Mouse (Mus musculus): Measurements from ENCODE around the gene Nfyc. TPM values are rescaled to one million over a fixed set of nuclear protein-coding genes. Genes with fewer than 3 reads are reported as not detected.

Gene Nfyc
- polyA plus RNA-seq (2015; fragmentation: Nextera tagmentation; extraction: Ambion mirVana) = 98.2 and 106 TPM in 2 replicates

DNA sequence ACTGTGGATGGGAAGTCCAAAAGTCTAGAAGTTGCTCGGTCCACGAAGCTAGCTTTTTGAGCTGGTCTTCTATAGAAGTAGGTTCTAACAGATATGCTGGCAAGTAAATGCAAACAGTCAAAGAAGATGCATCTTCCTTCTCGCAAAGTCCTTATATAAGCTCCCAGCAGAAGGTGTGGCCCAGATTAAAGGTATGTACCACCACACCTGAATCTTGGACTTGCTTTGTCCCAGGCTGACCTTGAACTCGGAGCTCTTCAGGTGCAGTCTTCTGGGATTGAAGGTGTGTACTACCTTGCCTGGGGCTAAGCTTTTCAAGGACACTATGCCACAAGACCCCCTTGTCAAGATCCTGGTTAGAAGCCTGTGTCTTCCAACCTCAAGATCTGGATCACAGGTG, at the start of gene Nfyc:
Gene Nfyc (minus strand): TSS at position 101 of the 400 bp plus-strand sequence.
- no peak within 1 kb of the TSS for H3K27ac ChIP-seq
- H3K9me3 ChIP-seq (replicated peaks) = no peaks in the 10 kb centered on the region
- no peaks in the 10 kb centered on the region for H3K4me1 ChIP-seq
- WGBS = 86% methylated on average over 4 of the region's 4 CpGs
- H3K4me3 ChIP-seq = no peak within 1 kb of the TSS
- ATAC-seq = no peak
- no peak within 1 kb of the TSS for H3K4me2 ChIP-seq
- peaks cover 2% of the 10 kb centered on the region; the same call in 1 of the 2 replicates for H3K27me3 ChIP-seq
- H3K9ac ChIP-seq = no peak within 1 kb of the TSS
- no peaks in the 10 kb centered on the region for H3K36me3 ChIP-seq (ENCODE audit: poor library complexity, severe bottlenecking)

DNA sequence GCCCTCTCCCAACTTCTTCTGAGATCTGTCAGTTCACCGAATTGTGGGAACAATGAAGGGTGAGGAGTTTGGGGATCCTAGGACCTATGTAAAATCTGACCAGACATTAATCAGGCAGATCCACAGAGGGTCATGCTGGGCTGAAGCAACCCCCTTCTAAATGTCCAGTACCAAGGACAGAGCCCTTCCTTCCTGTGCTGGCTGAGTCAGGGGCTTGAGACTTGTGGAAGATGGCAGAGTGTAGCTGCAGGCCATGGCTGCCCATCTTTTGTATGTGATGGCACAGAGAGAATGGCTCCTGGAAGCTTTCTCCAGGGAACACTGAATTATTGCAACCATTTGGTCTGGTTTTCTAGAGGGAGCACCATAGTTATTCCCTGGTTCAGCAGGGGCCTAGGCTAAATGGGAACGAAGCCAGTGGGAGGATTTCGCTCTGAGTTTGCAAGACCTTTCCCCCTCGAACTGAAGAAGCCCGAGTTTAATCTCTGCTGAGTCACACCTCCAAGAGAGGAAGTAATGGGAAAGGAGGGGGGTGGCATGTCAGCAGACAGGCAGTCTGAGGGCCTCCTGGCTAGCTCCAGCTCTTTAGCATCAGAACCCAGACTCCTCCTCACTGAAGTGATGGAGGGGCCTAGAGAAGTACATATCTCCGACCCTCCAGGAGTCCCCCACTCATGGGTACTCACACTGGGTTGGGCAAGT, 49.5 kb upstream of the Nfyc start:
- Histone ChIP-seq H3K9me3 (replicated peaks) (no peaks in the 10 kb centered on the region), H3K4me1 (peaks cover 53% of the 10 kb centered on the region), H3K4me2 (no peak overlapping the region), H3K27me3 (no peaks in the 10 kb centered on the region), H3K27ac (no peak overlapping the region), H3K4me3 (no peak overlapping the region), H3K36me3 (ENCODE audit: poor library complexity, severe bottlenecking) (no peaks in the 10 kb centered on the region), H3K9ac (no peak overlapping the region)
- WGBS = 57% methylated on average over 6 of the region's 6 CpGs
- no peak for ATAC-seq

DNA sequence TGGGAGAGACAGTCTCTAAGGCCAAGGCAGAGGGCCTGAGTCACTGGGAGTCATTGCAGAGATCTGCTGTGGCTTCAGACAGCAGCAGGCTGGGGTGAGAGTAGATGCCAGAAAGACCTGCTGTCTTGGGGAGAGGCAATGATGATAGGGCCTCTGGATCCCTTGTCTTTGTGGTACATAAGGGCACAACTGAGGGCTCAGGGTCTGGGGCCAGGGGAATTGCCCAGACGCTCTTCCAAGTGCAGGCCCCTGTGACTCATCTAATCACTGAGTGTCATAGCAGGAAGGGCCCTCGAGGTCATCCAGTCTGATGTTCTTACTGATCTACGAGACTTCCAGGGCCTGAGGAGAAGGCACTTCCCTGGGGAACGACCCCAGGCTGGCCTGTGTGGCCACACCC, 48.0 kb upstream of the Nfyc start:
- H3K9me3 ChIP-seq (replicated peaks) = no peaks in the 10 kb centered on the region
- WGBS = 60% methylated on average over 4 of the region's 4 CpGs
- no peak overlapping the region; the same call in 1 of the 2 replicates for H3K27ac ChIP-seq
- no peak for ATAC-seq
- no peaks in the 10 kb centered on the region for H3K36me3 ChIP-seq (ENCODE audit: poor library complexity, severe bottlenecking)
- peaks cover 44% of the 10 kb centered on the region for H3K4me1 ChIP-seq
- H3K9ac ChIP-seq = no peak overlapping the region
- no peaks in the 10 kb centered on the region for H3K27me3 ChIP-seq
- no peak overlapping the region for H3K4me3 ChIP-seq
- no peak overlapping the region for H3K4me2 ChIP-seq

DNA sequence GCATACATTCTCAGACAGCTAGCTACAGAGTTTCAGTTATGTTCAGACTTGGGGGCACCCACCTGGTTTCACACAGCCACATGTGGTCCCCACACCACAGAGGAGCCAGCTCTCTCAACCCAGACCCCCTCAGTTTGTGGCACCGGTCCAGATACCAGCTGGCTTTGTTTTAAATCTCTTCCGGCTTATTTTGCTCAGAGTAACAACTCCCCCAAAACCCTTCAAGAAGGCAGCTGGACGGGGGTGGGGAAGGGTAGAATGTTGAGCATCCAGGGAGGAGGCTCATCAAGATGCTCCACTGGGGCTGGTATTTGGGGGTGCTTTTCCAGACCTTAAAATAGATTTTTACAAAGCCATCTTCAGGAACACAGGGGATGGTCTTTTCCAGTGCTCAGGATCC, 47.4 kb upstream of the Nfyc start:
- Histone ChIP-seq H3K9ac (no peak overlapping the region), H3K27ac (no peak overlapping the region), H3K9me3 (replicated peaks) (no peaks in the 10 kb centered on the region), H3K4me2 (no peak overlapping the region), H3K27me3 (no peaks in the 10 kb centered on the region), H3K4me3 (no peak overlapping the region), H3K4me1 (peaks cover 44% of the 10 kb centered on the region), H3K36me3 (ENCODE audit: poor library complexity, severe bottlenecking) (no peaks in the 10 kb centered on the region)
- ATAC-seq = no peak
- WGBS = 58% methylated on average over 3 of the region's 3 CpGs

DNA sequence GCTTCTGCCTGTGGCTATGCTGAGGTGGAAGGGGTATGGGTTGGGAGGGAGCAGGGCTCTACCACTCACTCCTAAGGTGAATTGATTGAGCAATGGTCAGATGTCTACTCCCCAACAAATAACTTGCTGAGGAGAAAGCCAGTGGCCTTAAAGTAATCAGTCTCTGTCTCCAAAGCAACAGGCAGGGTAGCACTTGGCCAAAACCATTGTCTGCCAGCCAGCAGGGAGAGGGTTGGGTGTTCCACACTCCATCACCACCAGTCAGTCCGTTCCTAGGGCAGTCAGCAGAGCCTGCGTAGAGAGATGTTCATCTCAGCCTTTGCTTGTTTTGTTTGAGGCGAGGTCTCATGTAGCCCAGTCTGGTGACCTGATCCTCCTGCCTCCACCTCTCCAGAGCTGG, 44.6 kb upstream of the Nfyc start:
- Histone ChIP-seq H3K4me1 (peaks cover 22% of the 10 kb centered on the region), H3K9me3 (replicated peaks) (no peaks in the 10 kb centered on the region), H3K4me3 (no peak overlapping the region), H3K27ac (no peak overlapping the region), H3K27me3 (no peaks in the 10 kb centered on the region), H3K36me3 (ENCODE audit: poor library complexity, severe bottlenecking) (no peaks in the 10 kb centered on the region), H3K4me2 (no peak overlapping the region), H3K9ac (no peak overlapping the region)
- 83% methylated on average over 3 of the region's 3 CpGs for WGBS
- no peak for ATAC-seq

DNA sequence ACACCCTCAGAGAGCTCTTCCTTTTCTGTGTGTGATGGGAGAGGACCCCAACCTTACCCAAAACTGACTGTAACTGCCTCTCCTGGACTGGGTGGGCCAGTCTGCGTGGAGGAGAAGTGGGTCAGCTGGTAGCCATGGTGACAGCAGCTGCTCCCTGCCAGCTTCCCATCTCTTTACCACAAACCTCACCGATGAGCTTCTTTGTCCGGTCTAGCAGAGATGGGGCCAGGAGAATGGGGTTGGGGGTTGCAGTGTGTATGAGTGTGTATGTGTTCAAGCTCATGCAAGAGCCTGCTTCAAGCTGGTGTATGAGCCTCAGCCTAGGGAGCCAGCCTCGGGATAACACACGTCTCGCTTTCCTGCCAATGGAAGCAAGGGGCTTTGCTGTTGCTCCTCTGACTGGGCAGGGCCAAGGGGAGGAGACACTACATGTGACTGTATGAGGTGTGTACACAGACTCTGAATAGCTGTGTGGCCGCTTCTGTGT, 38.9 kb upstream of the Nfyc start:
- H3K4me2 ChIP-seq = no peak overlapping the region
- WGBS = 33% methylated on average over 7 of the region's 7 CpGs
- 0 out of 2 replicates have a peak overlapping the region, but pooled peaks have one; percentile 21 for H3K9ac ChIP-seq

DNA sequence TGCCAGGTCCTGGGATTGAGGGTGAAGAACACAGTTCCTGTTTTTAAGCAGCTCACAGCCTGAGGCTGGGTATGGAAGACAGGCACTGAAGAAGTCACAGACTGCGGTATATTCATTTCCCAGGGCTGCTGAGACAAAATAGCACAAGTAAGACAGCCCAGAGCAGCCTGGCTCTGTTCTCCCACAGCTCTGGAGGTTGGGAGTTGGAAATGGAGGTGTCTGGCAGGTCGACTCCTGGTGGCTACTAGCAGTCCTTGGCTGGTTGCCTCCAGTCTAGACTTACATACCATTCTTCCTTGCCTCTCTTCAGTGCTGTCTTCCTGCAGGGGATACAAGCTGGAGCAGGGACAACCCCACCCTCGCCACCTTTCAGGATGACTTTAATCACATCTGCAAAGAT, 37.6 kb upstream of the Nfyc start:
- no peak overlapping the region for H3K9ac ChIP-seq
- WGBS = 79% methylated on average over 3 of the region's 3 CpGs

More for the DNA sequence above, 38.9 kb upstream of the Nfyc start:
- Histone ChIP-seq H3K36me3 (ENCODE audit: poor library complexity, severe bottlenecking) (no peaks in the 10 kb centered on the region), H3K27me3 (no peaks in the 10 kb centered on the region), H3K4me1 (peaks cover 9% of the 10 kb centered on the region), H3K27ac (0 out of 2 replicates have a peak overlapping the region, but pooled peaks have one; percentile 14), H3K4me3 (no peak overlapping the region), H3K9me3 (replicated peaks) (no peaks in the 10 kb centered on the region)
- peak; percentile 65 for ATAC-seq

DNA sequence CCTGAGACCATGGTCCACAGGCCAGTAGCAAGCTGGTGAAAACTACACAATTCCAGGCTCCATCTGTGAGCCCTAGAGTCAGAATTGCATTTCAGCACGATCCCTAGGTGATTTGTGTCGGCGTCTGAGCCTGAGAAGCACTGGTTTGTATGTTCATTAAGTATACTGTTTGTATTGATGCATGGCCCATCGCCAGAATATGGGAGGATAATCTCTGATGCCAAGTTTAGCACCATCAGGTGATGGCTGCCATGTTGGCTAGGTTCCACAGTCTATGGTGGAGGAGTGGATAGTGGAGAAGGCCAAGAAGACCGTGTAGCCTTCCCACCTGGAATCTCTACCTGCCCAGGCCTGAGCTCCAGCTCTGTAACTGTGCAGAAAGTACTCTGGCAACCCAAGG, 36.9 kb upstream of the Nfyc start:
- no peak for ATAC-seq
- Histone ChIP-seq H3K9me3 (replicated peaks) (no peaks in the 10 kb centered on the region), H3K4me3 (no peak overlapping the region), H3K4me2 (no peak overlapping the region), H3K27me3 (no peaks in the 10 kb centered on the region), H3K9ac (no peak overlapping the region), H3K4me1 (peaks cover 9% of the 10 kb centered on the region), H3K36me3 (ENCODE audit: poor library complexity, severe bottlenecking) (no peaks in the 10 kb centered on the region), H3K27ac (no peak overlapping the region)
- 75% methylated on average over 5 of the region's 5 CpGs for WGBS

More for the DNA sequence above, 37.6 kb upstream of the Nfyc start:
- H3K4me1 ChIP-seq = peaks cover 9% of the 10 kb centered on the region
- H3K27ac ChIP-seq = no peak overlapping the region
- H3K4me3 ChIP-seq = no peak overlapping the region
- ATAC-seq = no peak
- H3K27me3 ChIP-seq = no peaks in the 10 kb centered on the region
- H3K9me3 ChIP-seq (replicated peaks) = no peaks in the 10 kb centered on the region
- no peaks in the 10 kb centered on the region for H3K36me3 ChIP-seq (ENCODE audit: poor library complexity, severe bottlenecking)
- H3K4me2 ChIP-seq = no peak overlapping the region

DNA sequence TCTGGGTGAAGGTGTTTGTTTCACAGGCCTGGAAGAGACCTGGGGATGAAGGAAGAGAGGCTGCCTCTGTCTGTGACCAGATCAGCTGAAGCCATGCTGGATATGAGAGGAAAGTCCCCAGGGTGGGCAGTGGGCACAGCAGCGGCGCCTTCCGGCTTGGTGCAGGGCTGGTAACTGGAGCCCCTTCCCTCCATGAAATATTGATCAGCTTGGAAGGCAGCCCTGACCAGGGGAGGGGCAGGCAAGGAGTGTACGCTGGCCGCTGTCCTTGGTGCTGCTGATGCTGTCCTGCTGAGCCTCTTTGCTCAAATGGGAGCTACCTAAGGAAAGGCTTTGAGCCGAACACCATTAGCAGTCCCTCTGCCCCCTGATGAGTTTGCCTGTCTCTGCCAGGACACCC, 34.8 kb upstream of the Nfyc start:
- H3K27me3 ChIP-seq = no peaks in the 10 kb centered on the region
- no peak overlapping the region for H3K4me2 ChIP-seq
- H3K27ac ChIP-seq = no peak overlapping the region
- no peak overlapping the region for H3K4me3 ChIP-seq
- 8% methylated on average over 6 of the region's 6 CpGs for WGBS
- H3K36me3 ChIP-seq (ENCODE audit: poor library complexity, severe bottlenecking) = no peaks in the 10 kb centered on the region
- H3K4me1 ChIP-seq = peaks cover 9% of the 10 kb centered on the region
- no peak for ATAC-seq
- H3K9me3 ChIP-seq (replicated peaks) = no peaks in the 10 kb centered on the region
- H3K9ac ChIP-seq = 0 out of 2 replicates have a peak overlapping the region, but pooled peaks have one; percentile 26

DNA sequence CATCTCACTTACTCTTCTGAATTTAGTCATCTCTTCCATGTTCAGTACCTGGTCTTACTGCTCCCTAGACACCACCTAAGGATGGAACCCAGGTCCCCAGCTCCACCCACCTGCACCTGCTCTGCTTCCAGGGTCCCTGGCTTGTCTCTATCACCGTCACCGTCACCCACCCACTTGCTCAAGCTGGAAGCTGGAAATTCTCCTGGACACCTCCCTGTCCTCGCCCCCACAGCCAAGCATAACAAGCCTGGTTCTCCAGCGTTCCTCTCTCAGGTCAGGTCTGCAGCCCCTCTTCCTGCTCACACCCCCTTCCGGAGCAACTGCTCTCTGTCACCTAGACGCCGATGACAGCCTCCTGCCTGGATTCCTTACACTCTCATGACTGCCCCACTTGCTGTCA, 28.5 kb upstream of the Nfyc start:
- Histone ChIP-seq H3K4me3 (no peak overlapping the region), H3K27ac (no peak overlapping the region), H3K9me3 (replicated peaks) (no peaks in the 10 kb centered on the region), H3K27me3 (peaks cover 7% of the 10 kb centered on the region; the same call in 1 of the 2 replicates), H3K4me1 (peaks cover 16% of the 10 kb centered on the region), H3K36me3 (ENCODE audit: poor library complexity, severe bottlenecking) (no peaks in the 10 kb centered on the region), H3K4me2 (no peak overlapping the region), H3K9ac (no peak overlapping the region)
- WGBS = 88% methylated on average over 7 of the region's 7 CpGs
- ATAC-seq = no peak

DNA sequence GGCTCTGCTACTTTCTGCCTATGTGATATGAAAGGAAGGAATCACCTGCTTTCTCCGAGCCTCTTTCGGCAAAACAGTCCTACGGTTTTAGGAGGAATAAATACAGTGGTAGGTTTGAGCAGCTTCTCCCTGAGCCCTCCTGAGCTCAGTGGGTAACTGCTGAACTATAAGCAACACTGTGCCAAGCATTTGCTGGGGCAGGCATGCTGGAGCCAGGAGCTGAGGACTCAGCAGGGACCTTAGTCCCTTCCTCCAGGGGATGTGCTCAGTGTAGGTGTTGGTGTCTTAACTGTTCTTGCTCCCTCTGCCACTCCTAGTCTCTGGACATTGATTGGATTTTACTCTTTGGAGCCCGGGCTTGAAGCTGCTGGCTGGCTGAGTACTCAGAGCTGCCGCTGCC, 25.0 kb upstream of the Nfyc start:
- Histone ChIP-seq H3K9ac (no peak overlapping the region), H3K36me3 (ENCODE audit: poor library complexity, severe bottlenecking) (no peaks in the 10 kb centered on the region), H3K27ac (no peak overlapping the region), H3K27me3 (peaks cover 12% of the 10 kb centered on the region; the same call in 1 of the 2 replicates), H3K9me3 (replicated peaks) (0 out of 2 replicates have a peak, but pooled peaks cover 3% of the 10 kb centered on the region), H3K4me1 (peaks cover 16% of the 10 kb centered on the region), H3K4me2 (peak overlapping the region; percentile 28; the same call in 1 of the 2 replicates), H3K4me3 (no peak overlapping the region)
- WGBS = 45% methylated on average over 5 of the region's 5 CpGs
- no peak for ATAC-seq

DNA sequence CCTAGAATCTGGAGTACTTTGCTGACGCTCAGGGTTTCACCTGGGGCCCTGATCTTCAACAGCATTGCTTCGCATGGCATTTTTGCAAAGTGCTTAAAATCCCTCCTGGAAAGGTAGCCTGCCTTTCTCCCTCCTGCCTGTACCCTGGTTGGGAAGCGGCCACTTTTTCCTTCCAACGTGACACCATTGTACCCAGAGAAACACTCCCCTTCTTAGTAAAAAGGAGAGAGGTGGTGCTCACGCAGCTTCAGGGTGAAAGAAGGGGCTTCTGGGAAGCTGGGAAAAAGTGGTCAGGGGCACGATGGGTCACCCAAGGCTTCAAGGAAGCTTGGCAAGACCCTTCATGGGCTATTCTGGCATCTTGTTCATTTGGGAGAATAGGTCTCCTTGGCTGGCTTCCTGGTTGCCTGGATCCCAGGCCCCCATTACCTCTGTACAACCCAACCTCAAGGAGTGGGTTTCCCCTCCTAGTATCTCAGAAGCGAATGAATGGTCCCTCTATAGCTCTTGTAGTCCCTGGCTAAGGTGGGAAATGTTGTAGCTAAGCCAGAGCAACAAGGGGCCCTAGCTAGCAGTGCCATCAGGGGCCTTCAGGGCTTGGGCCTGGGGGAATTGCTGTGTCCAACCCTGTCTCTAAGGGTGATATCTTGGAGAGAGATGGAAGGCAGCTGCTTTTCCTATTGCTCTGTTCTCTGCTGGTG, 24.1 kb upstream of the Nfyc start:
- H3K27ac ChIP-seq = no peak overlapping the region
- WGBS = 18% methylated on average over 7 of the region's 7 CpGs
- 0 out of 2 replicates have a peak, but pooled peaks cover 3% of the 10 kb centered on the region for H3K9me3 ChIP-seq (replicated peaks)
- peaks cover 12% of the 10 kb centered on the region; the same call in 1 of the 2 replicates for H3K27me3 ChIP-seq
- peaks cover 19% of the 10 kb centered on the region for H3K4me1 ChIP-seq
- H3K4me2 ChIP-seq = peak overlapping the region; percentile 89
- peak overlapping the region; percentile 81; the same call in 1 of the 2 replicates for H3K9ac ChIP-seq
- no peaks in the 10 kb centered on the region for H3K36me3 ChIP-seq (ENCODE audit: poor library complexity, severe bottlenecking)
- no peak for ATAC-seq
- H3K4me3 ChIP-seq = peak overlapping the region; percentile 63
